Mouse (Mus musculus) hindbrain, postnatal 0 days (tissue): Measurements from ENCODE around the gene Krtap4-1. TPM values are rescaled to one million over a fixed set of nuclear protein-coding genes. Genes with fewer than 3 reads are reported as not detected.
"Not testable (repeated sequence)": the region's sequence is repeated elsewhere in the genome, so short reads cannot be mapped to it uniquely, and the experiment has no call there.

Source experiments
- ATAC-seq: fragments of 200-750 bp; cut with Nextera tagmentation; 2 replicates; pipeline ENCODE4 v1.8.0; 2017; ENCODE audit warnings: mild to moderate bottlenecking, moderate TSS enrichment, moderate library complexity
- DNase-seq: peaks from one replicate; pipeline ENCODE4 v3.0.0-alpha.2; 2015; ENCODE audit warnings: low spot score
- H3K27ac ChIP-seq: fragments of 300-500 bp; sonication (generic); 2 replicates; pipeline ENCODE4 v1.5.1; 2014; ENCODE audit warnings: mild to moderate bottlenecking
- H3K27me3 ChIP-seq: fragments of 300-500 bp; sonication (generic); 2 replicates; pipeline ENCODE4 v1.6.1; 2014; ENCODE audit warnings: low read length, mixed read lengths; ENCODE audit not compliant: insufficient read depth
- H3K36me3 ChIP-seq: fragments of 300-500 bp; sonication (generic); 2 replicates; pipeline ENCODE4 v1.6.1; 2014; ENCODE audit warnings: low read length, mixed read lengths; ENCODE audit not compliant: insufficient read depth
- H3K4me1 ChIP-seq: fragments of 300-500 bp; sonication (generic); 2 replicates; pipeline ENCODE4 v1.6.1; 2014; ENCODE audit warnings: antibody characterized with exemption, low read length, mixed read lengths; ENCODE audit not compliant: insufficient read depth
- H3K4me2 ChIP-seq: fragments of 300-500 bp; sonication (generic); 2 replicates; pipeline ENCODE4 v1.6.1; 2014; ENCODE audit warnings: low read depth, mild to moderate bottlenecking, low read length, moderate library complexity, mixed read lengths
- H3K4me3 ChIP-seq: fragments of 300-500 bp; sonication (generic); 2 replicates; pipeline ENCODE4 v1.5.1; 2014; ENCODE audit warnings: low read length
- H3K9ac ChIP-seq: fragments of 300-500 bp; sonication (generic); replicated peaks from 2 replicates; pipeline ENCODE4 v1.6.1; 2014; ENCODE audit warnings: mild to moderate bottlenecking, low read length, moderate library complexity, mixed read lengths
- H3K9me3 ChIP-seq: fragments of 300-500 bp; sonication (generic); 2 replicates; pipeline ENCODE4 v1.6.1; 2016; ENCODE audit warnings: low read length, mixed read lengths
- CTCF ChIP-seq: IDR thresholded peaks from 2 replicates; pipeline ENCODE4 v1.5.1; 2016; ENCODE audit warnings: antibody characterized with exemption, control low read depth, low read depth
- WGBS: fragments of 180-500 bp; shearing (Covaris S2); extraction: QIAGEN DNeasy Blood & Tissue Kit; methylation state at CpG from one replicate; pipeline ENCODE4 v1.1.7; 2014; 5-methylcytosine and 5-hydroxymethylcytosine counted together
- polyA plus RNA-seq: library from polyadenylated mRNA; unstranded; fragments of >200 nt; fragmentation: Nextera tagmentation; extraction: Ambion mirVana; gene quantifications from 2 replicates; pipeline ENCODE4 v1.2.1, GENCODE M21; 2015
- total RNA-seq: library from RNA; depleted of rRNA; stranded (reverse); fragments of >200 nt; gene quantifications from 2 replicates; pipeline ENCODE4 v1.2.3, GENCODE M21; 2014

Gene Krtap4-1
- total and polyA plus RNA-seq, 2 experiments from 2014 or later: not detected

GRCm38 (mm10) chr11:99646444-99646843, 18.4 kb upstream of the Krtap4-1 start:
- H3K27ac ChIP-seq: no peak overlapping the region
- no peaks in the 10 kb centered on the region for H3K4me1 ChIP-seq
- no peak overlapping the region for H3K4me2 ChIP-seq
- no peak overlapping the region for H3K4me3 ChIP-seq
- H3K27me3 ChIP-seq: no peaks in the 10 kb centered on the region
- no peak for DNase-seq
- no peaks in the 10 kb centered on the region for H3K9me3 ChIP-seq
- WGBS: 84% methylated on average over 15 of the region's 15 CpGs
- no peak overlapping the region for H3K9ac ChIP-seq
- no peaks in the 10 kb centered on the region for H3K36me3 ChIP-seq
- TF ChIP-seq CTCF: no peak
- no peak for ATAC-seq

- no peak for ATAC-seq
Measured at GRCm38 (mm10) chr11:99644351-99644750, 16.3 kb upstream of the Krtap4-1 start.

GRCm38 (mm10) chr11:99643635-99644139, 15.6 kb upstream of the Krtap4-1 start, which contains the start of gene Krtap4-7:
Gene Krtap4-7, minus strand, starts transcription at chr11:99644089.
- H3K4me2 ChIP-seq, H3K4me3 ChIP-seq, H3K9me3 ChIP-seq, H3K36me3 ChIP-seq, H3K9ac ChIP-seq, ATAC-seq, H3K27me3 ChIP-seq, DNase-seq, H3K4me1 ChIP-seq, H3K27ac ChIP-seq: not testable (repeated sequence)
- 80% methylated on average over 9 of the region's 9 CpGs for whole genome bisulfite sequencing

More at GRCm38 (mm10) chr11:99644351-99644750, 16.3 kb upstream of the Krtap4-1 start:
- H3K27ac ChIP-seq: no peak overlapping the region
- no peak overlapping the region for H3K4me2 ChIP-seq
- 62% methylated on average over 3 of the region's 3 CpGs for WGBS
- peak; percentile 7 for DNase-seq
- no peak for TF ChIP-seq CTCF
- H3K36me3 ChIP-seq: no peaks in the 10 kb centered on the region
- H3K9me3 ChIP-seq: no peaks in the 10 kb centered on the region
- no peak overlapping the region for H3K4me3 ChIP-seq
- no peak overlapping the region for H3K9ac ChIP-seq
- no peaks in the 10 kb centered on the region for H3K27me3 ChIP-seq
- H3K4me1 ChIP-seq: no peaks in the 10 kb centered on the region

- DNase-seq (no peak), ATAC-seq (no peak)
- Histone ChIP-seq H3K4me1 (no peaks in the 10 kb centered on the region), H3K36me3 (no peaks in the 10 kb centered on the region), H3K9ac (no peak overlapping the region), H3K4me3 (no peak overlapping the region), H3K27me3 (no peaks in the 10 kb centered on the region), H3K4me2 (no peak overlapping the region), H3K9me3 (no peaks in the 10 kb centered on the region), H3K27ac (no peak overlapping the region)
- WGBS: 28% methylated on average over 1 of the region's 1 CpGs
- no peak for TF ChIP-seq CTCF
Measured at GRCm38 (mm10) chr11:99640926-99641325, 12.9 kb upstream of the Krtap4-1 start.

- H3K9ac ChIP-seq: no peak overlapping the region
- no peak overlapping the region for H3K4me2 ChIP-seq
- H3K9me3 ChIP-seq: no peaks in the 10 kb centered on the region
- H3K27ac ChIP-seq: no peak overlapping the region
- peak; percentile 10 for DNase-seq
- no peak for TF ChIP-seq CTCF
- H3K4me3 ChIP-seq: no peak overlapping the region
- ATAC-seq: no peak
- no peaks in the 10 kb centered on the region for H3K36me3 ChIP-seq
- 75% methylated on average over 1 of the region's 1 CpGs for WGBS
- H3K27me3 ChIP-seq: no peaks in the 10 kb centered on the region
- H3K4me1 ChIP-seq: no peaks in the 10 kb centered on the region
Measured at GRCm38 (mm10) chr11:99637086-99637485, 9.0 kb upstream of the Krtap4-1 start.

GRCm38 (mm10) chr11:99634653-99635134, 6.7 kb upstream of the Krtap4-1 start, which contains the start of gene Krtap4-2:
Gene Krtap4-2, minus strand, starts transcription at chr11:99635084.
- Histone ChIP-seq H3K27me3 (no peaks in the 10 kb centered on the region), H3K9ac (no peak within 1 kb of the TSS), H3K27ac (no peak within 1 kb of the TSS; the same call in 1 of the 2 replicates), H3K4me1 (no peaks in the 10 kb centered on the region), H3K9me3 (no peaks in the 10 kb centered on the region), H3K36me3 (no peaks in the 10 kb centered on the region), H3K4me2 (no peak within 1 kb of the TSS), H3K4me3 (no peak within 1 kb of the TSS)
- DNase-seq: no peak
- ATAC-seq: no peak
- 34% methylated on average over 8 of the region's 8 CpGs for WGBS
- no peak for TF ChIP-seq CTCF

GRCm38 (mm10) chr11:99633293-99633692, 5.3 kb upstream of the Krtap4-1 start:
- no peak overlapping the region for H3K9ac ChIP-seq
- ATAC-seq: no peak
- H3K36me3 ChIP-seq: no peaks in the 10 kb centered on the region
- H3K4me3 ChIP-seq: no peak overlapping the region
- no peak for DNase-seq
- H3K27ac ChIP-seq: no peak overlapping the region
- no peaks in the 10 kb centered on the region for H3K27me3 ChIP-seq
- 71% methylated on average over 2 of the region's 2 CpGs for WGBS
- H3K4me1 ChIP-seq: no peaks in the 10 kb centered on the region
- H3K9me3 ChIP-seq: no peaks in the 10 kb centered on the region
- TF ChIP-seq CTCF: no peak
- no peak overlapping the region for H3K4me2 ChIP-seq
